Mouse (Mus musculus): ENCODE measurements at regions not wholly inside any gene's neighbourhood (a gene's known extent, or its start where the extent isn't known, plus 50 kb on each side); places are given as distances from the start of the nearest gene placed in this dataset.

DNA sequence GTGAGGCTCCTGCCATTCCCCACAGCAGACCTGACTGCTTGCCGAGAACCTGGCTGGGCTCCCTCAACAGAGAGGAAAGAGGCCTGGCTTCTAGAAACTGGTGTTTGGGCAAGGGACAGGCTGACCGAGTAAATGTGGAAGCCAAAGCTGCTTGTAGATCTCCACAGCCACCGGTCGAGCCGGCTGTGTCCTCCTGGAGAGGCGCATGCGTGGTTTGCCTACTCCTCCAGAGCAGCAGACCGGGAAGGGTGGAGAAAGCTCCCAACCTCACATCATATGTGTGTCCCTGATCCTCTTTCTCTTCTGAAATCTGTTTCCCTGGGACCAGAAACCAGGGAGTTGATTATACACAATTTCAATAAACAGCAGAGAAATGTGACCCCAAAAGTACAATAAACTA lies 92.0 kb downstream of the Dad1 start:
- Histone ChIP-seq H3K36me3 (no peaks in the 10 kb centered on the region), H3K27me3 (ENCODE audit: low read depth, poor library complexity, severe bottlenecking) (no peaks in the 10 kb centered on the region), H3K9me3 (replicated peaks) (no peaks in the 10 kb centered on the region), H3K4me3 (no peak overlapping the region), H3K27ac (replicated peaks) (no peak overlapping the region), H3K4me1 (peaks cover 8% of the 10 kb centered on the region)
- WGBS: 83% methylated on average over 8 of the region's 8 CpGs
- no peak for DNase-seq (ENCODE audit: low spot score)

DNA sequence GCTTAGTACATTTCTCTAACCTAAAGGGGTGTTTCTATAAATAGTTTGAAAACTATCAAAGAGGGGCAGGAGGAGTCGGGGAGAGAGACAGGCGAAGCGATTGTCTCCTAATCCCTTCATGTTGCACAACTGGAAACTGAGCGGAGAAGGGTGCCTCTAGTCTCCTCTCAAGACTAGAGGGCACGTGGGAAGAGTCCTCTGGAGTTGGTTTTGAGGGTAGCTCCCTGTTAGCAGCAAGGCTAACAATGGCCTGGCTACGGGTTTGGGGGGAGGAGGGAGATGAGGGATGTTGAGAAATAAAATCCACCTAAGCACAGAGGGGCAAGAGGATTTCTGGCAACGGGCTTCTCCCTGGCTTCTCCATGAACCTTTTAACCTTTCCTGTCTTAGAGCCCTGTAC lies 92.7 kb downstream of the Dad1 start:
- H3K27ac ChIP-seq (replicated peaks): no peak overlapping the region
- 63% methylated on average over 7 of the region's 7 CpGs for WGBS
- no peaks in the 10 kb centered on the region for H3K27me3 ChIP-seq (ENCODE audit: low read depth, poor library complexity, severe bottlenecking)
- H3K4me3 ChIP-seq: no peak overlapping the region
- H3K4me1 ChIP-seq: peaks cover 8% of the 10 kb centered on the region
- no peak for DNase-seq (ENCODE audit: low spot score)
- no peaks in the 10 kb centered on the region for H3K9me3 ChIP-seq (replicated peaks)
- no peaks in the 10 kb centered on the region for H3K36me3 ChIP-seq

DNA sequence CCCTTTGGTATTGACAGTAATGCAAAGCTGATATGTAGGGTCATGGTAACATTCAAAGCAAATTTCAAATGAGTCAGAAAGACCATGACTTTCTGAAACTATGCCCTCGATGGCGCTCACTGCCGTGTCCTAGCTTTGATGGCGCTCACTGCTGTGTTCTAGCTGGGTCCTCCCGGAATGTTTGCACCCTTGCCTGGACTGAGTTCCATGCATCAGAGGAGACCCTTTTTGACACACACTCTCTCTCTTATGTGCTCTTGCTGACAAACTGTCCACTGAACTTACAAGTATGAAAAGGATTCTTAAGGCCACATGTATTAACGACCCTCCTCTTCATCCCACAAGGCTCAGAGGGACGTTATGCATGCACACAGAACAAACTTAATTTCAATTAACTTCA lies 94.1 kb downstream of the Dad1 start:
- 95% methylated on average over 7 of the region's 7 CpGs for WGBS
- Histone ChIP-seq H3K4me1 (peaks cover 8% of the 10 kb centered on the region), H3K4me3 (no peak overlapping the region), H3K36me3 (no peaks in the 10 kb centered on the region), H3K9me3 (replicated peaks) (no peaks in the 10 kb centered on the region), H3K27ac (replicated peaks) (no peak overlapping the region), H3K27me3 (ENCODE audit: low read depth, poor library complexity, severe bottlenecking) (no peaks in the 10 kb centered on the region)
- no peak for DNase-seq (ENCODE audit: low spot score)

DNA sequence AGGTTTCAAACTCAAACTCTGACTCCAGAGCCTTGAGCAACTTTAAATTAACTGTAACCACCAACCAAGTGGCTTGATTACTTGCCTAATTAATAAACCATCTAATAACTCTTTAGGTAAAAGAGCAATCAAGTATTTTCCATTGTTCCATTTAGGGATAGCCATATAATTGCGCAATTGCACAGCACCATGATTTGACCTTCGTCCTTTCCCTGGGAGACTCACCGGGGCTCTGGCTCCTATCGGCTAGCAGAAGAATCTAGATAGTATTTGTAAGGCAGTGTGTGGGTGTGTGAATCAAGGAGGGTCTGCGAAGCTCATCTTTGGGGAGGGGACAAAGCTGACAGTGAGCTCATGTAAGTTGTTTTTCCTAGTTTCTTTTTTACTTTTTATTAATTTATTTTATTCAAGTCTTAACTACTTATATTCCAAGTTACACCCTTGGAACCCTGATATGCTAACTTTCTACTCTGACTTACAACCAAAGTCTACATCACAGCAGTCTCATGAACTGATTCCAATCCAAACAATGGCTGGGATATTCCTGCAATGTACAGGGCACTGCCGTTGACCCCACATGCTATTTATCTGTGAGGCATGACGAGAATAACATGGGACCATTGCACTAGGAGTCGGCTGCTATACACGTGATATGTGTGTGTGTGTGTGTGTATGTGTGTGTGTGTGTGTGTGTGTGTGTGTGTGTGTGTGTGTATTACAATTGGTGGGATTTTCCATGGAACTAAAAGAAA lies 95.5 kb downstream of the Dad1 start:
- 93% methylated on average over 9 of the region's 9 CpGs for WGBS
- Histone ChIP-seq H3K27ac (replicated peaks) (no peak overlapping the region), H3K36me3 (no peaks in the 10 kb centered on the region), H3K27me3 (ENCODE audit: low read depth, poor library complexity, severe bottlenecking) (no peaks in the 10 kb centered on the region), H3K4me1 (peaks cover 8% of the 10 kb centered on the region), H3K4me3 (no peak overlapping the region), H3K9me3 (replicated peaks) (no peaks in the 10 kb centered on the region)
- DNase-seq (ENCODE audit: low spot score): no peak

DNA sequence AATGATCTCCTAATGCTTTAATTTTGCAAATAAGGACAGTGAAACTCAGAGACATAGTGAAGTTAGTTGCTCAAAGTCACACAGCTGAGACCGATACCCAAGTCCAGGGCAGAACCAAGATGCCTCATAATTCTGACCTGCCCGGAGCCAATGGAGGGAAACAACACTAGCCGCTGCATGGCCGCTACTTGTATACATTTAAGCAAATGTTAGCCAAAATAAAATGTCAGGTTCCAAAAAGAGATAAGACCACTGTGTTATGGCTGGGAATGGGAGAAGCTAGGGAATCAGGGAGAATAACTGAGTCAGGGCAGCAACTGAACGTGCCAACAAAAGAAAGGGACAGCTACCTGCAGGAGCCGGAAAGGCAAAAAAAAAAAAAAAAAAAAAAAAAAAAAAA lies 97.4 kb downstream of the Dad1 start:
- 89% methylated on average over 6 of the region's 6 CpGs for whole genome bisulfite sequencing
- DNase-seq (ENCODE audit: low spot score): no peak

DNA sequence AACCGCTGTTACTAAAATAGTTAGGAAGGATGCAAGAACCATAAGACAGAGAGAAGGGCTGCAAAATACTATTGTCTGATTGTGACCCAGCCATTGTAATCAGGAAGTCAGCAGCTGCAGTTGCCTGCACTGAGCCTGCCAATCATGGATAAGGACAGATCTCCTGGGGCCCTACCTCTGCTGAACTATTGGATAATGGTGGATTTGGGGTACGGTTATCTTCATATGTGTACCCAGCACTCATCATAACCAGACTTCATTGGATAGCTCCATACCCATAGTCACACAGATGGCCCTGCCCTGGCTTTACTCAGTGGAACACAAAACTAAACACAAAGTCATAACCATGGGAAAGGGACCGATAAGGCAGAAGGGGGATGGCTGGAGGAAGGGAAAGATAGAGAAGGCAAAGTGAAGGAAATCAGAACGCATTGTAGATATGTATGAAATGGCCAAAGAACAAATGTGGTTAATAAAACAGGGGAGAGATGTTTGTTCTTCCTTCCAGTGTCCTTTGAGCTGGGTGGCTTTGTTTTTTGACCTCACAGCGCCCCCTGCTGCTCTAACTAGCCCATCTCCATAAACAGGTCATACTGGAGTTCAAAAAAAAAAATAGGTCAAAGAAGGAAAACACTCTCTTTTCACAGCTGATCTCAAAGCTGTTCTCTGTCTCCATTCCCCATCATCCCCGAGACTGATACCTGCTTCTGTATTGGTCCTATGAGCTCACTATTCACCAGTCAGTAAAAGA lies 101.2 kb downstream of the Dad1 start:
- DNase-seq (ENCODE audit: low spot score): peak; percentile 68
- Histone ChIP-seq H3K27me3 (ENCODE audit: low read depth, poor library complexity, severe bottlenecking) (no peaks in the 10 kb centered on the region), H3K9me3 (replicated peaks) (no peaks in the 10 kb centered on the region), H3K27ac (replicated peaks) (no peak overlapping the region), H3K4me3 (no peak overlapping the region), H3K4me1 (peaks cover 5% of the 10 kb centered on the region; the same call in 1 of the 2 replicates), H3K36me3 (no peaks in the 10 kb centered on the region)
- WGBS: 52% methylated on average over 6 of the region's 6 CpGs

More for the DNA sequence above, 97.4 kb downstream of the Dad1 start:
- Histone ChIP-seq H3K27ac (replicated peaks) (no peak overlapping the region), H3K4me1 (peaks cover 12% of the 10 kb centered on the region), H3K36me3 (no peaks in the 10 kb centered on the region), H3K4me3 (no peak overlapping the region), H3K9me3 (replicated peaks) (no peaks in the 10 kb centered on the region), H3K27me3 (ENCODE audit: low read depth, poor library complexity, severe bottlenecking) (no peaks in the 10 kb centered on the region)

DNA sequence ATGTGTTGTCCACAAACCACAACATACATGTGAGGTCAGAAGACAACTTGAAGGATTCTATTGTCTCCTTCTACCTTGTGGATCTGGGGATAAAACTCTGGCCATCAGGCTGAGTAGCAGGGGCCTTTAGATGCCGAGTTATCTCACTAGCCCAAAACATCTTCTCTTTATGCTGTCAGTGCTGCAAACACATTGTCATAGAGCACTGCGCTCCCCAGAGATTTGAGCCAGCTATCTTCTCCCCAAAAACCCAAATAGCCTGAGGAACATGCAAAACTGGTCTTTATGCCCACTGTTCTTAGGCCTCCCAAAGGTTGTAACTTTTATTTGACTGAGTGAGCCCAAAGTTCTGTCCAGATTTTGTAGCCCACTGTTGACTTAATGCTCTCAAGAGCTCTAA lies 102.0 kb downstream of the Dad1 start:
- WGBS: 88% methylated on average over 2 of the region's 2 CpGs
- H3K9me3 ChIP-seq (replicated peaks): no peaks in the 10 kb centered on the region
- DNase-seq (ENCODE audit: low spot score): no peak

DNA sequence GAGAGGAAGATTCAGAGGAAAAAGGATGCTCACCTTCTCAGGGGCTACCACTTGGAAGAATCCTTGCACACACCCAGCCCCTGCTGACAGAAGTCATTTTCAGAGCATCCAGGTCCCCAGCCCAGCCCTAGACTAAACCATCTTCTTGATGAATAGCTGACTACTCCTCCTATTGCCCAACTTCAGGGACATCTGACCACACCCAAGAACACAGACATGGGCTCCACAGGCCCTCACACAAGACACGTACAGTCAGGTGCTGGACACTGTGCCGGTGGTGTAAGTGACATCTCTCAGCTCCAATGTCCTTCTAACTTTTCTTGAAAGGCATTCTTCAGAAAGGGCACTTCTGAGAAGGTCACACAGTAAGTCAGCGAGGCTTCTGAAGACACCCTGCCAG lies 102.6 kb downstream of the Dad1 start:
- WGBS: 82% methylated on average over 3 of the region's 3 CpGs
- peaks cover 12% of the 10 kb centered on the region for H3K4me1 ChIP-seq
- H3K9me3 ChIP-seq (replicated peaks): no peaks in the 10 kb centered on the region
- no peak for DNase-seq (ENCODE audit: low spot score)
- no peak overlapping the region for H3K27ac ChIP-seq (replicated peaks)
- H3K27me3 ChIP-seq (ENCODE audit: low read depth, poor library complexity, severe bottlenecking): no peaks in the 10 kb centered on the region
- H3K4me3 ChIP-seq: no peak overlapping the region
- no peaks in the 10 kb centered on the region for H3K36me3 ChIP-seq

More for the DNA sequence above, 102.0 kb downstream of the Dad1 start:
- no peak overlapping the region for H3K27ac ChIP-seq (replicated peaks)
- no peak overlapping the region for H3K4me3 ChIP-seq
- H3K27me3 ChIP-seq (ENCODE audit: low read depth, poor library complexity, severe bottlenecking): no peaks in the 10 kb centered on the region
- no peaks in the 10 kb centered on the region for H3K36me3 ChIP-seq
- peaks cover 5% of the 10 kb centered on the region for H3K4me1 ChIP-seq

DNA sequence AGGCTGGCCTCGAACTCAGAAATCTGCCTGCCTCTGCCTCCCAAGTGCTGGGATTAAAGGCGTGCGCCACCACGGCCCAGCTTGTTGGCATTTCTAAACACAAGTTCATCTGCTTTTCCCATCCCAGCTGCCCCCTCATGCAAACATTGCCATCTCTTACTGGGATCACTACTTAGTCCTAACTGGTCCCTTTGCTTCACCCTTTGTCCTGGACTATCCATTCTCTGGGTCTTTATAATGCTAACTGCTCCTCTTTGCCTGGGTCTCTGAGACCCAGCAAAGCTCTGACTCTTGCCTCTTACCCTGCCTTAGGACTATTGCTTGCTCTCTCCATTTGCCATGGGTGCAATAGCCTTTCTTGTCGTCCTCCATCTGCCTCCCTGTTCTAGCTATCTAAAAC lies 103.7 kb downstream of the Dad1 start:
- Histone ChIP-seq H3K4me3 (no peak overlapping the region), H3K36me3 (no peaks in the 10 kb centered on the region), H3K27ac (replicated peaks) (no peak overlapping the region), H3K27me3 (ENCODE audit: low read depth, poor library complexity, severe bottlenecking) (no peaks in the 10 kb centered on the region), H3K9me3 (replicated peaks) (no peaks in the 10 kb centered on the region), H3K4me1 (peaks cover 22% of the 10 kb centered on the region)
- 90% methylated on average over 5 of the region's 5 CpGs for WGBS
- no peak for DNase-seq (ENCODE audit: low spot score)

DNA sequence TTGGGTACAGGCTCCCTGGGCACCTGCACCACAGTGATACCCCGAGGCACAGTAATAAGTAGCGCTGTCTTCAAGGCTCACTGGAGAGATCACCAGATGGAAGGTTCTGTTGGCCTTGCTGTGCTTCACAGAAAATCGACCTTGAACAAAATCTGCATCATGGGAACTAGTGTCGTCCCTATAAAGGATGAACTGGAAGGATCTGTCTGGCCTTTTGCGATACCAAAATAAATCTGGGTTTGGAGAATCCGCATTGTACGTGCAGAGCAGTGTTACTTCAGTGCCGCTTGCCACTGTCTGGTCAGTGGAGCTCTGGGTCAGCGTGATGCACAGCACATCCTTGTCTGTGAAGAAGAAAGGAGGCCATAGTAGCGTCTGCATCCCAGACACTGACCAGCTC lies 105.3 kb downstream of the Dad1 start:
- Histone ChIP-seq H3K27ac (replicated peaks) (no peak overlapping the region), H3K4me1 (peaks cover 25% of the 10 kb centered on the region), H3K36me3 (no peaks in the 10 kb centered on the region), H3K27me3 (ENCODE audit: low read depth, poor library complexity, severe bottlenecking) (no peaks in the 10 kb centered on the region), H3K9me3 (replicated peaks) (no peaks in the 10 kb centered on the region), H3K4me3 (no peak overlapping the region)
- WGBS: 93% methylated on average over 10 of the region's 10 CpGs
- DNase-seq (ENCODE audit: low spot score): no peak

DNA sequence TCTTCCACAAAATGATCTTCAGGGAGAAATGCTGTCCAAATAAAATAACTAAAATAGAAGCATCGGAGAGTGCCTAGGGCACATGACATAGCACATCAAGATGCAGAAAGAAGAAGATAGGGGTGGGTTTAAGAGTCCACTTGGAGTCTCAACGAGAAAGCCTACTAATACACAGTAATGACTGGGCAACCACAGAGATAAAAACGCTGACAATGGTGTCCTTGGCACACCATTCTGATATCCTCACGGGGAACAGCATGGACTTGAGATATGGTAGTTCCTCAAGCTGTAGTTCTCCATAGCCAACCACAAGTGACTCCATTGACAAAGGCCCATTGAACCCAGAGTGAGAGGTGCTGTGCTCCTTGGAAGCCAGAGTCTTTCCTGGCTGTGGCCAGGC lies 105.8 kb downstream of the Dad1 start:
- Histone ChIP-seq H3K36me3 (no peaks in the 10 kb centered on the region), H3K4me3 (no peak overlapping the region), H3K27ac (replicated peaks) (no peak overlapping the region), H3K9me3 (replicated peaks) (no peaks in the 10 kb centered on the region), H3K27me3 (ENCODE audit: low read depth, poor library complexity, severe bottlenecking) (no peaks in the 10 kb centered on the region), H3K4me1 (peaks cover 25% of the 10 kb centered on the region)
- no peak for DNase-seq (ENCODE audit: low spot score)
- 87% methylated on average over 4 of the region's 4 CpGs for WGBS

DNA sequence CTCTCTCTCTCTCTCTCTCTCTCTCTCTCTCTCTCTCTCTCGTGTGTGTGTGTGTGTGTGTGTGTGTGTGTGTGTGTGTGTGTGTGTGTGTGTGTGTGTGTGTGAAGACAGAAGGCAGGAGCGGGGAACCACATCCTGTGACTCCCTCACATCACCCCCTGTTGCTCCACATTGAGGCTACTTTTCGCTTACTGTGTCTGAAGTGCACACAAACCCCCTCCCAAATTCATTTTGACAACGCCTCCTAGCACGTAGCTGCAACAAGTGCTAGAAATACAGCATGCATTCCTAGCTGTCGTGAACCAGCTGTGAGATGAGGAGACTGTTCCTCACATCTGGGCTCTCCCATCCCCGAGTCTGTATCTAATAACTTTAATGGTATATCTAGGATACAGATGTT lies 106.4 kb downstream of the Dad1 start:
- no peak for DNase-seq (ENCODE audit: low spot score)
- 83% methylated on average over 5 of the region's 7 CpGs for WGBS
- H3K4me1 ChIP-seq: peaks cover 24% of the 10 kb centered on the region
- H3K9me3 ChIP-seq (replicated peaks): no peaks in the 10 kb centered on the region
- H3K4me3 ChIP-seq: no peak overlapping the region
- no peak overlapping the region for H3K27ac ChIP-seq (replicated peaks)
- H3K36me3 ChIP-seq: no peaks in the 10 kb centered on the region
- H3K27me3 ChIP-seq (ENCODE audit: low read depth, poor library complexity, severe bottlenecking): no peaks in the 10 kb centered on the region
